Mouse (Mus musculus) left cerebral cortex, postnatal 25 days (tissue): Measurements from ENCODE around the gene Krt8. TPM values are rescaled to one million over a fixed set of nuclear protein-coding genes. Genes with fewer than 3 reads are reported as not detected.
A peak's percentile ranks its signal among the peaks of the same experiment; 100 is the strongest.

Experiments
- DNase-seq, 2 experiments: peaks; one replicate each; pipeline ENCODE4 v3.0.0; 2022; ENCODE audit warnings: low spot score in 2 of 2, mixed read lengths in 1 of 2
- intact Hi-C: fragments of 180-260 bp; cut with DNase I; formaldehyde crosslinking; loops from one replicate; pipeline ENCODE4 v1.15.1; 2025
- total RNA-seq, 2 experiments: library from RNA; stranded (reverse); gene quantifications; 2 replicates each; pipeline ENCODE4 v1.2.3; 2021

The Krt8 gene
- total RNA-seq, 2 experiments from 2014 or later, result 0.32 TPM; not detected in 1

- no peak for DNase-seq
- intact Hi-C loops, result loop anchor here (10.0 kb wide), 1 partner anchor 746 kb away; no protein-coding TSS in a partner anchor
Observed at GRCm38 (mm10) chr15:101980849-101981248, 23.4 kb downstream of the Krt8 start.

DNA sequence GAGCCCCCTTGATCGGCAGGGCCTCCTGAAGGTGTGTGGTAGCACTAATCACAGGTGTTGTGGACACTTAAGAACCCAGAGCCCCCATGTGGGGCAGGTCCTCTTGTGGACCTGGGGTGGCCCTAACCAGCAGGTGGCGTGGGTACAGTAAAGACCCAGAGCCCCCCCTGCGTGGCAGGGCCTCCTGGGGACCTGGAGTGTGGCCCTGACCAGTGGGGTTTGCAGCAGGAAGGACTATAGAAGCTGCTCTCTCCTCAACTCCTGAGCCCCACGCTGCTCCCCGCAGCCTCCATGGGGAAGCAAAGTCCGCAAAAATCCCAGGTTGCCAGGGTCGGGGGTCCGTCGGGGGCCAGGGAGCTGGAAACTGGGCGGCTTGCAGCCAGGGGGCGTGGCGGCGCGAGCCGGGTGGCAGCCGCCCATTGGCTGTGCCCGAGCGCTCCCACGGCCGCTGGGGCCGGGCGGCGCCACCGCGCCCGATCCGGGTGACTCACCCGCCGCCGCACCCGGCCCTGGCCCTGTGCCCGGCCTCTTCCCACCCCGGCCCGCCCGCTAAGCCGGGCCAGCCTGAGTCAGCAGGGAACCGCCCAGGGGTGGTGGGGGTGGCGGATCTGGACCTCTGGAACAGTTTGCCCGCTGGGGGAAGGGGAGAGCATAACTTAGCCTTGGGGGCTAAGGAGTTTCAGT is 27.1 kb downstream of the Krt8 start:
- peak; percentile 75 to 79 for DNase-seq

DNA sequence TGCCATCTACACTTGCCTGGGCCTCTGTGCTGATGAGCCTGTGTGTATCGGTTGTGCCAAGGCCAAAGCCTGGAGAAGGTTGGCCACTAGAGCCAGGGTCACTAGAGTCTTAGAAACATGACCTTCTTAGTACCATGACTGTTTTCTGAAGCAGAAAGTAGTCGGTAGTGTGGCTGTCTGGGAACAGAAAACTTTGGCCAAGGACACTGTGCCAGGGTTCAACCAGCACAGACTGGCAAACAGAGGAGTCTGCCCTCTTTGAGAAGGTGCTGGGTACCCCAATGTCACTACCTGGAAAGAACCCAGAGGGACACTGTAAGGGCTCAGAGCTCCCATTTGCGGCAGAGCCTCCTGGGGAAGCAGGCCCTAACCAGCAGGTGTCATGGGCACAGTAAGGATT is 27.6 kb downstream of the Krt8 start:
- DNase-seq, result no peak
- intact Hi-C loops, result no loop called here

More for the DNA sequence above, 27.1 kb downstream of the Krt8 start:
- intact Hi-C loops, result no loop called here

DNA sequence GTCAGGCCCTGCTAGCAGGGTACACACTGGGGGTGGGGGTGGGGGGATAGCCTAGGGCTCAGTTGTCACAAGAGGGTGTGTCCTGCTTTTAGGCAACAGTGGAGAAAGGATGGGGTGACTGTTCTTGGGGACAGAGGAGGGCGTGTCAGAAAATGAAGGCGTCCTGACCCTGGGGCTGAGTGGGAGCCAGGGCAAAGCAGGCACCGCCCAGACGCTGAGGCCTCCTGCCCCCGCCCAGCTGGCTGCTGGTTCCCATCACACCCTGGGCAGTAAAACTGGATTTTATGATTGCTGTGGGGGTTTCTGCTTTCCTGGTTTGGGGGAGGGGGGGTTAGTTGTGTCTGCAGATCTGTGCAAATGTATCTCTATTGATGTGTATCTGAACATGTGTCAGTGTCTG is 28.3 kb downstream of the Krt8 start:
- no peak for DNase-seq
- intact Hi-C loops, result no loop called here

DNA sequence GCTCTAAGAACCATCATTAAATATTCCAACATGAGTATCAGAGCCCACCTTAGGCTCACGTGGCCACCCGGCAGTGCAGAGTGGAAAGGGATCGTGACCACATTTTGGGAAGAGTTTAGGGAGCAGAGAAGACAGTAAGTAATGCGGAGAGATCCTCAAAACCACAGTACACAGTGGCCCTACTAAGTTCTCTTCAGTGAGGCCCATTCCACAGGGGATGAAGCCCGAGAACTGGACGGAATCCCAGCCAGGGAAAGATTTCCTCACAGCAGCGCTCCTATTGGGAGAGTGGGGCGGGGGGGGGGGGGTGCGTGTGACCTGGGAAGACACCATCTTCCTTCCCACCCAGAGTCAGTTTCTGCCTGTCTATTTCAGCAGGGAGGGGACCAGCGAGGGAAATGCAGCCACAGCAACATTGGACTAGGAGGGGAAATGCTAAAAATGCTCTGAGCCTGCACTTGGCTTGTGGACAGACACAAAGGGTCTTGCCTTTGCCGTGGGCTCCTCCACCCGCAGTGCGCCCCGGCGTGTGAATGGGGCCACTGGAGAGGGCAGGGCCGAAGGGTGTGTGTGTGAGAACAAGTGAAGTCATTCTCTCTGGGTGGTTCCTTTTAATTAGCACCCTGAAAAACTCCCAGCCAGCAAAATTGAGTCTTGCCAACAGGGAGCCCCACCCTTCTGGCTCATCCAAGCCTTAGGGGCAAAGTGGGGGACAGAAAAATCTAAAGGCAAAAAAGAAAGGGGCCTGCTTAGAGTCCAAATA is 30.0 kb downstream of the Krt8 start:
- intact Hi-C loops, result no loop called here
- no peak for DNase-seq

DNA sequence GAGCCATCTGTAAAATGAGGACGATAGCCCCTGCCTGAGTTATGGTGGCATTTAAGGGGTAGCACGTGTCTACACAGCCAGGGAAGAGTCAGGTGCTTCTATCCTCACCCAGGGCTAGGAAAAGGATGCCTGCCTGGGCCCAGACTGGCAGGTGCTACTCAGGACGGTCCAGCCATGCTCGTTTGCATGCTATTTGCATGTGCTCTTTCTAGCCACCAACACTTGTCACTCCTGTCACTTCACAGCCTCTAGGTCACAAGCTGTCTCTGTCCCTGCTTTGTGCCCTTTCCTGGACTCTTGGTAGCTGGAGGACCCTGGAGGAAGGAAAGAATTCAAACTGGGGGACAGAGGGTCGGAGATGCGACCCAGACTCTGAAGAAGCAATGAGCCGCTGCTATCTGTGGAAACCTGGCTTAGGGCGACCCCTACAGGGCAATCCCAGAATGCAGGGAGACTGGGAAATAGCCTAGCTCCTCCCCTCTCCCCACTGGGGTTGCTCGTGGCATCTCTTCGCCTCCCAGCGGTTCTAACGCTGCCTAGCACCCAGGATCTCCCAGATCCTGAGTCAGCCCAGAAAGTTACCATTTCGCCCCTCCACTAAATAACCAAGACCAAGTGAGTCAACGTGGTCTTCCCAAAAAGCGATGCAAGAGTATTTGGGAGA is 30.7 kb downstream of the Krt8 start:
- peak; percentile 94 to 97 for DNase-seq
- intact Hi-C loops, result loop anchor here (1.0 kb wide), 2 partner anchors 201 to 454 kb away; no protein-coding TSS in a partner anchor

DNA sequence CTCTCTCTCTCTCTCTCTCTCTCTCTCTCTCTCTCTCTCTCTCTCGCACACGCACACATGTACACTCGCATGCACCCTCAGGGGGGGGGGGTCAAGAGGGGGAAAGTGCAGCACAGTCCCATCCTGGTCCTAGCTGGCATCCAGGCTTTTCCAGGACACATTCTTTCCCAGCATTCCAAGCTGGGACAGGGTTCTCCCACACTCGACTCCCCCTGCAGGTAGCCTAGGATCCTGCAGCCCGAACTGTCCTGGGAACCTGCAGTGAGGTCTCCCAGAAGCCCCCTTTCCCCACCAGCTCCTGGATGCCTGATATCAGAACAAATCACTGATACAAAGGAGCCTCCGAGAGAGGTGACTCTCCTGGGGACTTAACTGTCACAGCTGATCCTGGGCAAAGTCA is 33.7 kb downstream of the Krt8 start:
- peak in 1 of 2 experiments; percentile 14 for DNase-seq
- intact Hi-C loops, result no loop called here

GRCm38 (mm10) chr15:101966808-101967207 is 37.5 kb downstream of the Krt8 start:
- no peak for DNase-seq
- intact Hi-C loops, result no loop called here

GRCm38 (mm10) chr15:101958891-101959290 is 45.4 kb downstream of the Krt8 start:
- no peak for DNase-seq
- intact Hi-C loops, result no loop called here

- intact Hi-C loops, result no loop called here
- no peak for DNase-seq
Observed at GRCm38 (mm10) chr15:101954187-101954586, 50.1 kb downstream of the Krt8 start, which contains the start of gene Krt78. Gene Krt78, minus strand, starts transcription at chr15:101954287.

- intact Hi-C loops, result no loop called here
- DNase-seq, result no peak
Observed at GRCm38 (mm10) chr15:101952733-101953474, 51.4 kb downstream of the Krt8 start.

Other genes starting within 250 kb of the Krt8 start
- not detected for gene Krt72, start 218.0 kb downstream of the Krt8 start, total RNA-seq
- gene Krt73, start 202.1 kb downstream of the Krt8 start, total RNA-seq, result 1 to 10 TPM; 1.3 to 2.0 TPM
- gene Krt2, start 186.3 kb downstream of the Krt8 start, total RNA-seq, result under 1 TPM; 0.16 to 0.23 TPM
- 1 to 10 TPM; 2.4 to 2.5 TPM for gene Krt1, start 153.7 kb downstream of the Krt8 start, total RNA-seq
- gene Krt77, start 134.8 kb downstream of the Krt8 start, total RNA-seq, result 10 to 100 TPM; 10.1 to 12.6 TPM
- gene Krt76, start 111.6 kb downstream of the Krt8 start, total RNA-seq, result not detected
- not detected for gene Krt4, start 79.7 kb downstream of the Krt8 start, total RNA-seq
- gene Krt79, start 64.2 kb downstream of the Krt8 start, total RNA-seq, result not detected
- gene Krt78, start 50.2 kb downstream of the Krt8 start, total RNA-seq, result not detected
- gene Krt18, start 23.7 kb upstream of the Krt8 start, total RNA-seq, result under 1 TPM in 1 of 2 experiments, not detected in 1; 0.69 TPM
- gene Eif4b, start 69.3 kb upstream of the Krt8 start, total RNA-seq, result 100 to 1,000 TPM; 157 to 161 TPM
- 10 to 100 TPM; 11.8 to 19.1 TPM for gene Tns2, start 95.9 kb upstream of the Krt8 start, total RNA-seq
- 100 to 1,000 TPM; 142 to 146 TPM for gene Spryd3, start 131.8 kb upstream of the Krt8 start, total RNA-seq
- 10 to 100 TPM; 36.5 to 43.1 TPM for gene Igfbp6, start 139.9 kb upstream of the Krt8 start, total RNA-seq
- gene Soat2, start 146.0 kb upstream of the Krt8 start, total RNA-seq, result under 1 TPM in 1 of 2 experiments, not detected in 1; 0.14 TPM
- gene Zfp740, start 198.8 kb upstream of the Krt8 start, total RNA-seq, result 10 to 100 TPM; 58.5 to 64.9 TPM
- gene Csad, start 200.2 kb upstream of the Krt8 start, total RNA-seq, result 10 to 100 TPM; 28.4 to 32.1 TPM
- gene Itgb7, start 227.5 kb upstream of the Krt8 start, total RNA-seq, result 1 to 10 TPM; 1.0 to 1.7 TPM